Mouse (Mus musculus) intestine, embryonic 15.5 days (tissue): ENCODE measurements around the gene Pbx3. TPM values are rescaled to one million over a fixed set of nuclear protein-coding genes. Genes with fewer than 3 reads are reported as not detected.

Experiments
- ATAC-seq: fragments of 200-750 bp; cut with Nextera tagmentation; 2 replicates; pipeline ENCODE4 v1.8.0; 2017; ENCODE audit warnings: moderate TSS enrichment, moderate library complexity
- H3K27ac ChIP-seq: fragments of 300-500 bp; sonication (generic); 2 replicates; pipeline ENCODE4 v1.5.1; 2015; ENCODE audit warnings: mild to moderate bottlenecking, inconsistent platforms
- H3K27me3 ChIP-seq: fragments of 300-500 bp; sonication (generic); replicated peaks from 2 replicates; pipeline ENCODE4 v1.6.1; 2015; ENCODE audit warnings: inconsistent platforms
- H3K36me3 ChIP-seq: fragments of 300-500 bp; sonication (generic); 2 replicates; pipeline ENCODE4 v1.6.1; 2015; ENCODE audit warnings: inconsistent platforms
- H3K4me1 ChIP-seq: fragments of 300-500 bp; sonication (generic); replicated peaks from 2 replicates; pipeline ENCODE4 v1.6.1; 2015; ENCODE audit warnings: inconsistent platforms
- H3K4me2 ChIP-seq: fragments of 300-500 bp; sonication (generic); replicated peaks from 2 replicates; pipeline ENCODE4 v1.6.1; 2015; ENCODE audit warnings: mild to moderate bottlenecking, inconsistent platforms
- H3K4me3 ChIP-seq: fragments of 300-500 bp; sonication (generic); replicated peaks from 2 replicates; pipeline ENCODE4 v1.5.1; 2015; ENCODE audit warnings: inconsistent platforms
- H3K9ac ChIP-seq: fragments of 300-500 bp; sonication (generic); 2 replicates; pipeline ENCODE4 v1.6.1; 2015; ENCODE audit warnings: inconsistent platforms
- H3K9me3 ChIP-seq: fragments of 300-500 bp; sonication (generic); 2 replicates; pipeline ENCODE4 v1.6.1; 2016; ENCODE audit warnings: inconsistent platforms
- WGBS: fragments of 180-500 bp; shearing (Covaris S2); methylation state at CpG from one replicate; pipeline ENCODE4 v1.1.7; 2015; 5-methylcytosine and 5-hydroxymethylcytosine counted together
- polyA plus RNA-seq: library from polyadenylated mRNA; unstranded; fragments of >200 nt; fragmentation: Nextera tagmentation; extraction: Ambion mirVana; gene quantifications from 2 replicates; pipeline ENCODE4 v1.2.1, GENCODE M21; 2015

Pbx3 gene
- polyA plus RNA-seq, result 18.9 and 19.1 TPM in 2 replicates

DNA sequence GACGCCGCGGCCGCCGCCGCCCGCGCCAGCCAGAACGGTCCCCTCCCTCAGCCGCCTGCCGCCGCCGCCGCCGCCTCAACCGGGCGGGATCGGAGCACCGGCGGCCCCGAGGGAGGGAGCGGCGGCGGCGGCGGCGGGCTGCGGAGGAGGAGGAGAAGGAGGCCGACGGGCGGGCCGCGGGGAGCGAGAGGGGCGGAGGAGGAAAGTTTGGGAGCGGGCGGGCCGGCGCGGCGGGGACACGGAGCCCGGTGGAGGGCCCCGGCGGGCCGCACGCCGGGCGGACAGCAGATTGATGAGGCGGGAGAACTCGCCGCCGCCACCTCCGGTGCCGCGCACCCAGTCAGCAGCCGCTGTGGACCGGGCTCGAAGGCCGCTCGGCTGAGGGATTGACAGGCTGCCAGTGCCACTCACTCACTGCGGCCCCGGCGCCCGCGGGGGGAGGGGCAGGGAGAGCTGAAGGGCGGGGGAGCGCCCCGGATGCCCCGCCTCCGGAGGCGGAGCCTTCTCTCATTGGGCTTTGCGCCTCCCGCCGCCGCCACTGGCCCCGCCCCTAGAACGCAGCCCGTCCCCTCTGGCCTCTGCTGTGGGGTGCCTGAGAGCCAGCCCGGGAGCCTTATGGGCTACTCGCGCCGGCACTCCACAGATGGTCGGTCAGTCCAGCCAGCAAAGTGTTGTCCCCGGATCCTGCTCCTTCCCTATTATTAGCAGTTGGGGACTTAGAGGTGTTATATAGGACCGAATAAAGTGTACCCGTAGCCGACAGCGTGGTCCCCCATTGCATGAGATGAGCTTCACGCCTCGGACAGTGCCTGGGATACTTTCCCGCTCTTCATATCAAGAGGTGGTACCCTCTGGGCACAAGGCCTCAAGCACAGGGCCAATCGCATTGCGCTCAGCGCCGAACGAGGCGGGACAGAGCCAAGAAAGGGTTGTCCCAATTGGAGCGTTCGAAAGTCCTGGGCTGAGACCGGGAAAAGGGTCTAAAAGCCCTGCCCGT lies at the start of gene Pbx3:
TSS of gene Pbx3 (minus strand) at position 838 of the 997 bp plus-strand sequence.
- WGBS, result under 1% methylated on average over 82 of the region's 102 CpGs

DNA sequence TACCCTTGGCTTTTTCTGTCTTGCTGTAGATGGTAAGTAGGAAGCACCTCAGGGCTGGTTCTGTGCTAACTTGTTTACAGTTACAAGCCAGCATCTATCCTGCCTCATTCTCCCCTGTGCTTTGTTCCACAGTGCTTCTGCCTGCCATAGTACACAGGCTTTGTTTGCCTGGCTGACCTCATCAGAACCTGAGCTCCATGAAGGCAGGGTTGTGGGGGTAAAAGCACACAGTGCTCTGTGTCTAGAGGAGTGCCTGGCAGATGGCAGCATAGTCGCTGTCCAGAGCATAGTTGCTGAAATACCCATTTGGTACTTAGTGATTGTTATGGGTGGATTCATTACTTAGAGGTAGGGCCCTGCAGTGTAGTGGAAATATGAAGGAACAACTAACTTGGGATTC lies 47.3 kb upstream of the Pbx3 start:
- WGBS, result 50% methylated on average over 1 of the region's 1 CpGs
- no peak overlapping the region for H3K27ac ChIP-seq
- H3K9ac ChIP-seq, result no peak overlapping the region
- no peaks in the 10 kb centered on the region for H3K27me3 ChIP-seq
- H3K9me3 ChIP-seq, result no peaks in the 10 kb centered on the region
- no peak overlapping the region for H3K4me3 ChIP-seq
- H3K4me1 ChIP-seq, result no peaks in the 10 kb centered on the region
- 0 out of 2 replicates have a peak, but pooled peaks cover 3% of the 10 kb centered on the region for H3K36me3 ChIP-seq
- no peak overlapping the region for H3K4me2 ChIP-seq
- no peak for ATAC-seq

More for the DNA sequence above, at the start of gene Pbx3:
- Histone ChIP-seq H3K27me3 (no peaks in the 10 kb centered on the region), H3K4me2 (peak within 1 kb of the TSS; percentile 89), H3K36me3 (no peaks in the 10 kb centered on the region), H3K27ac (peak within 1 kb of the TSS; percentile 94), H3K9ac (peak within 1 kb of the TSS; percentile 90), H3K4me3 (peak within 1 kb of the TSS; percentile 87), H3K4me1 (0 out of 2 replicates have a peak, but pooled peaks cover 9% of the 10 kb centered on the region), H3K9me3 (no peaks in the 10 kb centered on the region)
- ATAC-seq, result peak; percentile 96

DNA sequence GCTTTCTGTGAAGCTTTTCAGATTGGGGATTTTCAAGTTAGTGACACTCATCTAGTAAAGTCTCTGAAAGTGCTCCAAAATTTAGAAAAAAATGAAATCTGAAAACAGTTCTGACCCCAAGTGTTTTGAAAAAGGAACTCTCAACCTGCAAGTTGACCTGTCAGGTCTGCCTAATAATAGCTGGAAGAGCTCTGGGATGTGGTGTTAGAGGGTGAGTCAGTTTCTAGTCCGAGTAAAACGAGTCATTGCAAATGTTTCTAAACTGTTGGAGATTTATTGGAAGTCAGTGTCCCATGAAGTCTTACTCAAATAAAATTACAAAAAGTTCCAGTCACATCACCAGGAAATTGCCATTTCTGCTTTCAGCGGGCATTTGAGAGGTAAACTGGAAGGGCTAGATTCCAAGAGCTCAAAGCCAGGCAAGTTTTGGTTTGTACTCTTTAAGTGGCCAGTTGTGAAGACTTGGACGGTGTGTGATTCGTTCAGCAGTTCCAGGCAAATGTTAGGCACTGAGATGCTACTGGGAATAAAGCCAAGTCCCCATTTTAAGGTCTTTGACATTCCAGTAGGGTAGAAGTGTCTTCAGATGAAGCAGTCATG lies 36.9 kb upstream of the Pbx3 start:
- no peak for ATAC-seq
- WGBS, result 69% methylated on average over 5 of the region's 5 CpGs

DNA sequence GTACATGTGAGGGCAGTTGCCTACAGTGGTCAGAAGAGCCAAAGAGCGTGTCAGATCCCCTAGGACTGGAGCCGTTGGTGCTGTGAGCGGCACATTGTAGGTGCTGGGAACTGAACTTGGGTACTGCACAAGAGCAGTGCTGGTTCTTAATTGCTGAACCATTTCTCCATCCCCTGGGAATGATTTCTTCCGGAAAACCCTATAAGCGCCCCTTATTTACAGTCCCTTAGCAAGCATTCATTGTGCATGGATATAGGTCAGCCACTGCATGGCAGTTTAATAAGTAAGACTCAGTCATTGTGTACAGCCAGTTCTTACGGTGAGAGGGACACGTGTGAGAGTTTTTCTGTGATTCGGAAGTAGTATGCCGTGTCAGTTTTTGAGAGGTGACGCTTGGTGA lies 35.4 kb upstream of the Pbx3 start:
- H3K4me3 ChIP-seq, result no peak overlapping the region
- H3K27me3 ChIP-seq, result no peaks in the 10 kb centered on the region
- no peak overlapping the region for H3K4me2 ChIP-seq
- H3K9ac ChIP-seq, result no peak overlapping the region
- no peak overlapping the region for H3K27ac ChIP-seq
- WGBS, result 95% methylated on average over 10 of the region's 10 CpGs
- H3K4me1 ChIP-seq, result peaks cover 5% of the 10 kb centered on the region
- H3K36me3 ChIP-seq, result no peaks in the 10 kb centered on the region
- no peak for ATAC-seq
- H3K9me3 ChIP-seq, result no peaks in the 10 kb centered on the region

More for the DNA sequence above, 36.9 kb upstream of the Pbx3 start:
- Histone ChIP-seq H3K9ac (no peak overlapping the region), H3K27ac (no peak overlapping the region), H3K4me3 (no peak overlapping the region), H3K9me3 (no peaks in the 10 kb centered on the region), H3K4me1 (peaks cover 5% of the 10 kb centered on the region), H3K4me2 (no peak overlapping the region), H3K36me3 (no peaks in the 10 kb centered on the region), H3K27me3 (no peaks in the 10 kb centered on the region)

DNA sequence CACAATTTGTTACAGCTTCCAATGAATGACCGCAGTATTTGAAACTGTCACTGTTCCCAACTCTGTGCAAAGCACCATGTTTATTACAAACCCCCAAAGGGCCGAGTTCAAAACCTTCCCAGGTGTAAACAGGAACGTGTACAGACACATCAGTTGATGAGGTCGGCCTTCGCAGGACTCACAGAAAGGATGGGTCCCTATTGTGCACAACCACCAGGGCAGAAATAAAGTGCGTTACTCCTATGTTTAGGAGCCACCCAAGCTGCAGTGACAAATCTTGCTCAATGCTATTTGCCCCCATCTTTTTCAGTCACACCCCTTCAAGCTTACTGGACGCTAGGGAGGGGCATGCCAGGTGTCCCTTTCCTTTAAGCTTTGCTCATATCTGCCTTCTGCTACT lies 34.7 kb upstream of the Pbx3 start:
- 40% methylated on average over 7 of the region's 7 CpGs for WGBS
- Histone ChIP-seq H3K9me3 (no peaks in the 10 kb centered on the region), H3K27me3 (no peaks in the 10 kb centered on the region), H3K4me2 (peak overlapping the region; percentile 69), H3K36me3 (no peaks in the 10 kb centered on the region), H3K4me1 (peaks cover 5% of the 10 kb centered on the region), H3K9ac (peak overlapping the region; percentile 92; the same call in 1 of the 2 replicates), H3K4me3 (peak overlapping the region; percentile 94), H3K27ac (no peak overlapping the region)
- ATAC-seq, result no peak

DNA sequence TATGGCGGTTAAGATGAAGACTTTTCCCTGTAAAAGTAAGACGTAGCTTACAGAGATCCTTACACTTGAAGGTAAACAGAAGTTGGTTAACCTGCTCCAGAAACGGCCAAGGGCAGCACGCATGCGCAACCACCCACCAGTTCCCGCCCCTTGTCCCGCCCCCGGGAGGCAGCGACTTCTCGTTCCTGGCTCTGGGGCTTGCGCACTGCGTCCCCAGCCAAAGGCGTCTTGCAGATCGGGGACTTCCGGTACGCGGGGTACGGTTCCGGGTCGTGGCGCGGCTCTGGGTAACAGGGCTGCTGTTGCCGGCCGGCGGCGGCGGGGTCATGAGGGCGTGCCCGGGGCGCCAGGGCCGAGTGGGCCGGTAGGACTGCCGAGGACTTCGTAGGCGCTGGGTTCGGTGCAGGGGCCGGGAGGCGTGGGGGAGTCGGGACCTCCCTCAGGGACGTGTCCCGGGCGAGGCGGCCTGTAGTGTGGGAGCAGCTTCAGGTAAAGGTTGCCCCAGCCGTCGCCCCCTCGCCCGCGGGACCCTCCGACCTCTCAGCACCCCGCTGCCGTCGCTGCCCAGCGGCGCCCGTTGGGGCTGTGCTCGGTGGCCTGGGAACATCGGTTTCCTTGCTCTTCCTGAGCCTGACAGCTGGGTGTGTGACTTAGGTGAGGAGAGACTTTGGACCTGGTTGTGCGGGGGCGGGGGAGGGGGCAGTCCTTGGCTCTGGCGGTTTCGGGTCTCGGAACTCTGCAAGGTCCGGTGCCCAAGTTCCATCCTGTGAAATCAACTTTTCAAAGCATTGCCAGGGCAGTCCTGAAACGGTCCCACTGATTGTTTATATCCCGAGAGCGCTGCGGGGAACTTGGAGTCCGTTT lies 33.9 kb upstream of the Pbx3 start, which contains the start of gene Mapkap1:
TSS of gene Mapkap1 (plus strand) at position 171 of the 864 bp plus-strand sequence.
- peaks cover 5% of the 10 kb centered on the region for H3K4me1 ChIP-seq
- no peaks in the 10 kb centered on the region for H3K36me3 ChIP-seq
- no peaks in the 10 kb centered on the region for H3K9me3 ChIP-seq
- peak within 1 kb of the TSS; percentile 94 for H3K4me3 ChIP-seq
- H3K9ac ChIP-seq, result peak within 1 kb of the TSS; percentile 92
- WGBS, result under 1% methylated on average over 68 of the region's 68 CpGs
- peak; percentile 99 for ATAC-seq
- H3K4me2 ChIP-seq, result peak within 1 kb of the TSS; percentile 69
- peak within 1 kb of the TSS; percentile 64 for H3K27ac ChIP-seq
- no peaks in the 10 kb centered on the region for H3K27me3 ChIP-seq

DNA sequence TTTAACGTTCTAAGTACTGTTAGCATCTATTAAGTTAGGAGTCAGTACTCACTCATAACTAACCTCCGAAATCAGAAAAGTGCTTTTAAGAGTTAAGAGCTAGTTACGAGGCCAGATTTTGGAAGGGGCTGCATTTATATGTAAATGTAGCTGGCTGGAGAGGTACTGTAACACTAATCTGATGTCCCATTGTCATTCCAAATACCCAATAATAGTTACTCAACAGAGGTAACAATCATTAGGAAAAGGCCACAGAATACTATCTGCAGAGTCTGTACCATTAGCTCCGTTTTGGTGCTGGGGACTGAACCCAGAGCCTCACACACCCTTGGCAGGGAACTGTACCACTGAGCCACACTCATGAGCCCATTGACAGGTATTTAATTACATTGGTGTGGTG lies 26.6 kb upstream of the Pbx3 start:
- H3K9ac ChIP-seq, result no peak overlapping the region
- ATAC-seq, result no peak

DNA sequence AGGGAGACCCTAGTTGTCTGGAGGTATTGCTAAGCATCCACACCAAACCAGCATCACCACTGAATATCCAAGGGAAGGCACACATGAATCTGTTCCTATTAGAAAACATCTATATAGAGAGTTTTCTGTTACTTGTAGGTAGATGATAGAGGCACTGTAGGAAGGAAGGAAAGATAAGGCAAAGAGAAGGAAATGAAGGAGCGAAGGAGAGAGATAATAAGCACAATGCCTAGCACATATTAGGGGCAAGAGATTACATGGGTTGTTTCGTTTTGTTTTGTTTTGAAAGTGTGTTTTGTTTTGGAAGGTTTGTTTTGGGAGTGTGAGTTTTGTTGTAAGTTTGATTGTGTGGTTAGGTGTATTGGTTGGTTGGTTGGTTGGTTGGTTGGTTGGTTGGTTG lies 6.0 kb upstream of the Pbx3 start:
- H3K9me3 ChIP-seq, result no peaks in the 10 kb centered on the region
- H3K4me1 ChIP-seq, result no peaks in the 10 kb centered on the region
- ATAC-seq, result no peak
- no peak overlapping the region for H3K4me3 ChIP-seq
- no peak overlapping the region for H3K4me2 ChIP-seq
- no peak overlapping the region for H3K9ac ChIP-seq
- no peak overlapping the region for H3K27ac ChIP-seq
- no peaks in the 10 kb centered on the region for H3K27me3 ChIP-seq
- no peaks in the 10 kb centered on the region for H3K36me3 ChIP-seq
- WGBS, result 87% methylated on average over 2 of the region's 2 CpGs

More for the DNA sequence above, 26.6 kb upstream of the Pbx3 start:
- no peak overlapping the region for H3K4me2 ChIP-seq
- H3K36me3 ChIP-seq, result no peaks in the 10 kb centered on the region
- WGBS, result 69% methylated on average over 4 of the region's 4 CpGs
- H3K9me3 ChIP-seq, result no peaks in the 10 kb centered on the region
- H3K4me3 ChIP-seq, result no peak overlapping the region
- H3K27me3 ChIP-seq, result no peaks in the 10 kb centered on the region
- H3K27ac ChIP-seq, result no peak overlapping the region
- no peaks in the 10 kb centered on the region for H3K4me1 ChIP-seq

DNA sequence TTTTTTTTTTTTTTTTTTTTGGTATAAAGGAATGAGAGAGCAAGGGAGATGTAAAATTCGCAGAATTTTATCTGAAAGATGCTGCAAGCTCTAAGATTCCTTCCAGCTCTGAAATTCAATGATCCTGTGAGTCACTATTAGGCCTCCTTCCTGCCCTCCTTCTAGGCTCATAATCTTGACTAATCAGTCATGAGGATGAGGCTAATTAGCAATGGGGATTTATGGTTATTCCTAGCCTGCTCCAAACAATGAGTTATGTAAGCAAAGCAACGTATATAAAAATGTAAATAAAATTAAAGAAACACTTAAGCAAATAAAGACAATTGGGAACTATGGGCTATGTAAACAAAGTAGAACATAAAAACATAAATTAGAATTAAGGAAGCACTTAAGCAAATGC lies 1.4 kb upstream of the Pbx3 start:
- H3K27me3 ChIP-seq, result no peaks in the 10 kb centered on the region
- H3K36me3 ChIP-seq, result no peaks in the 10 kb centered on the region
- WGBS, result 61% methylated on average over 2 of the region's 2 CpGs
- ATAC-seq, result no peak
- no peak overlapping the region for H3K4me3 ChIP-seq
- H3K4me1 ChIP-seq, result 0 out of 2 replicates have a peak, but pooled peaks cover 6% of the 10 kb centered on the region
- no peak overlapping the region for H3K4me2 ChIP-seq
- H3K9me3 ChIP-seq, result no peaks in the 10 kb centered on the region
- H3K9ac ChIP-seq, result no peak overlapping the region
- H3K27ac ChIP-seq, result no peak overlapping the region

DNA sequence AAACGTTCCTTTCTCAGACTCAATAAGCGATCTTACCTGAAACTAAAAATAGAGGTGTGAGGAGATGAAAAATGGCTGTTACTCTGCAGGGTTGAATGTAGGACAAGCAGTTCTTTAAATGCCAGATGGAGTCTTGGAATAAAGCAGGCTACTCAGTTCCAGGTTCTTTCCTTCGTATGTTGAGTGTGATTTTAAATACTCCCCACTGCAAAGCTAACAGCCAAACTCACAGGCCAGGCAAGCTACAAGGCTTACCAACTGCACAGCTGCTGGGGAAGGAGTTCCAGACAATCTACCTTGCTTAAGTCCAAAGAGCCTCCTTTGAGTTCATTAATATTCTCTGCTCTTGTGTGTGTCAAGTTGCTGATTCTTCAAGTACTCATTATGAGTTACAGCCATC lies 944 bp upstream of the Pbx3 start:
- Histone ChIP-seq H3K4me3 (no peak overlapping the region), H3K4me2 (no peak overlapping the region; the same call in 1 of the 2 replicates), H3K27me3 (no peaks in the 10 kb centered on the region), H3K27ac (no peak overlapping the region), H3K4me1 (0 out of 2 replicates have a peak, but pooled peaks cover 6% of the 10 kb centered on the region), H3K36me3 (no peaks in the 10 kb centered on the region), H3K9me3 (no peaks in the 10 kb centered on the region), H3K9ac (no peak overlapping the region)
- 51% methylated on average over 3 of the region's 3 CpGs for WGBS
- no peak for ATAC-seq

DNA sequence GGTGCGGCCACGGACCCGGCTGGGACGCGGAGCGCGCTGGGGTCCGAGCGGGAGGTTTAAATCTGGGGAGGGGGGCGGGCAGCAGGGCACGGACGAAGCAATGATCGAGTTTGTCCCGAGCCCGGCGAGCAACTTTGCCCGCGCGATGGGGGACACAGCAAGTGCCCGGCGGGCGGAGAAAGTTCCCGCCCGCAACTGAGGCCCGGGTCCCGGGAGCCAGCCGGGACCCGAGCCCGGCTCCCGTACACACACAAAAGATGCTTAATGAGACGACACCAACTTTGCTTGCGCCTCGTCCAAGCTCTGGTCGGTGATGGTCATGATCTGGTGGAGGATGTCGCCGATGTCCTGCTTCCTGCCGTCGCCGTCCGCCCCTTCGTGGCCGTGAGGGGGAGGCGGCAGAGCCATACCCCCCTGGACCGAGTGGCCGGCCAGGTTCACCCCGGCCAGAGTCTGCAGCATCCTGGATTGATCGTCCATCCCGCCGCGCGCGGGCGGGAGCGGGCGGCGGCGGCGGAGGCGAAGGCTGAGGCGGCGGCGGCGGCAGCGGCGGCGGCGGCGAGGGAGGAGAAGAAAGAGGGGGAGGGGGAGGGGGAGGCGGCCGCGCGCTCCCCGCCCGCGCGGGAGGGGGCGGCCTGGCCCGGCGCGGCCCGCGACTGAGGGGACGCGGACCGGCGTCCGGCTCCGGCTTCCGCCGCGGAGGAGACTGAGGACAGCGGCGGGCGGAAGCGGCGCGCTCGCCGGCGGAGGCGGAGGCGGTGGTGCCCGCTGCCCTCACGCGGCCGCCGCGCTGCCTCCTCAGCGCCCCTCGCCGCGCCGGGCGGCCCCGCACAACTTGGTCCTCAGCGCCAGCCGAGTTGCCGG lies 1.3 kb downstream of the Pbx3 start:
- ATAC-seq, result peak; percentile 37
- 0 out of 2 replicates have a peak, but pooled peaks cover 9% of the 10 kb centered on the region for H3K4me1 ChIP-seq
- H3K4me3 ChIP-seq, result peak overlapping the region; percentile 87
- no peaks in the 10 kb centered on the region for H3K9me3 ChIP-seq
- peak overlapping the region; percentile 90 for H3K9ac ChIP-seq
- no peaks in the 10 kb centered on the region for H3K27me3 ChIP-seq
- H3K4me2 ChIP-seq, result peak overlapping the region; percentile 89
- H3K27ac ChIP-seq, result peak overlapping the region; percentile 94
- H3K36me3 ChIP-seq, result no peaks in the 10 kb centered on the region
- WGBS, result 0% methylated on average over 73 of the region's 118 CpGs
